Mouse (Mus musculus) kidney, adult 10 weeks (tissue): ENCODE results near the gene B3gat3. TPM values are rescaled to one million over a fixed set of nuclear protein-coding genes. Genes with fewer than 3 reads are reported as not detected.

Experiments
- polyA plus RNA-seq: library from polyadenylated mRNA; stranded (reverse); fragments of 350-450 nt; fragmentation: Illumina TruSeq; extraction: RNeasy Lipid Tissue Mini Kit (QIAGEN cat#74804); gene quantifications from one replicate; pipeline ENCODE4 v1.2.3, GENCODE M21; 2014; ENCODE audit warnings: low read depth, low replicate concordance

The B3gat3 gene
- polyA plus RNA-seq, 1 experiment from 2014 or later, result 5.2 TPM

Other genes starting within 250 kb of the B3gat3 start
- 283 TPM for gene Slc3a2, start 197.0 kb upstream of the B3gat3 start, polyA plus RNA-seq
- 6.9 TPM for gene Wdr74, start 184.5 kb upstream of the B3gat3 start, polyA plus RNA-seq
- gene 1700092M07Rik, start 179.7 kb upstream of the B3gat3 start, polyA plus RNA-seq, result not detected
- gene Stx5a, start 179.0 kb upstream of the B3gat3 start, polyA plus RNA-seq, result 39.9 TPM
- 50.7 TPM for gene Nxf1, start 163.3 kb upstream of the B3gat3 start, polyA plus RNA-seq
- gene Tmem223, start 149.4 kb upstream of the B3gat3 start, polyA plus RNA-seq, result 44.7 TPM
- 44.0 TPM for gene Tmem179b, start 145.9 kb upstream of the B3gat3 start, polyA plus RNA-seq
- 0.77 TPM for gene Taf6l, start 134.0 kb upstream of the B3gat3 start, polyA plus RNA-seq
- gene Polr2g, start 121.8 kb upstream of the B3gat3 start, polyA plus RNA-seq, result 71.4 TPM
- 0.28 TPM for gene Zbtb3, start 117.8 kb upstream of the B3gat3 start, polyA plus RNA-seq
- gene Ttc9c, start 101.0 kb upstream of the B3gat3 start, polyA plus RNA-seq, result 58.2 TPM
- 109 TPM for gene Hnrnpul2, start 100.4 kb upstream of the B3gat3 start, polyA plus RNA-seq
- gene AC129217.1, start 90.6 kb upstream of the B3gat3 start, polyA plus RNA-seq, result not detected
- gene Bscl2, start 82.9 kb upstream of the B3gat3 start, polyA plus RNA-seq, result 21.8 TPM
- not detected for gene Gng3, start 81.2 kb upstream of the B3gat3 start, polyA plus RNA-seq
- gene Lrrn4cl, start 69.6 kb upstream of the B3gat3 start, polyA plus RNA-seq, result 0.69 TPM
- 17.7 TPM for gene Ubxn1, start 48.9 kb upstream of the B3gat3 start, polyA plus RNA-seq
- gene Uqcc3, start 39.5 kb upstream of the B3gat3 start, polyA plus RNA-seq, result 6.6 TPM
- gene Lbhd1, start 36.6 kb upstream of the B3gat3 start, polyA plus RNA-seq, result 56.4 TPM
- gene Gm49403, start 36.4 kb upstream of the B3gat3 start, polyA plus RNA-seq, result not detected
- gene 1810009A15Rik, start 31.5 kb upstream of the B3gat3 start, polyA plus RNA-seq, result 17.3 TPM
- not detected for gene Gm49416, start 31.4 kb upstream of the B3gat3 start, polyA plus RNA-seq
- 0.32 TPM for gene Ints5, start 27.4 kb upstream of the B3gat3 start, polyA plus RNA-seq
- 80.0 TPM for gene Ganab, start 22.3 kb upstream of the B3gat3 start, polyA plus RNA-seq
- gene Rom1, start 9.0 kb downstream of the B3gat3 start, polyA plus RNA-seq, result 0.40 TPM
- 2.1 TPM for gene Eml3, start 9.2 kb downstream of the B3gat3 start, polyA plus RNA-seq
- 47.2 TPM for gene Mta2, start 21.5 kb downstream of the B3gat3 start, polyA plus RNA-seq
- gene Tut1, start 33.5 kb downstream of the B3gat3 start, polyA plus RNA-seq, result 2.3 TPM
- gene Eef1g, start 46.7 kb downstream of the B3gat3 start, polyA plus RNA-seq, result 56.6 TPM
- gene Ahnak, start 68.9 kb downstream of the B3gat3 start, polyA plus RNA-seq, result 25.5 TPM
- not detected for gene Scgb1a1, start 167.6 kb downstream of the B3gat3 start, polyA plus RNA-seq
- gene Asrgl1, start 215.3 kb downstream of the B3gat3 start, polyA plus RNA-seq, result 10.5 TPM